Comparison of ENCODE assay signal across 8 mouse cellular contexts in the genomic region with DNA sequence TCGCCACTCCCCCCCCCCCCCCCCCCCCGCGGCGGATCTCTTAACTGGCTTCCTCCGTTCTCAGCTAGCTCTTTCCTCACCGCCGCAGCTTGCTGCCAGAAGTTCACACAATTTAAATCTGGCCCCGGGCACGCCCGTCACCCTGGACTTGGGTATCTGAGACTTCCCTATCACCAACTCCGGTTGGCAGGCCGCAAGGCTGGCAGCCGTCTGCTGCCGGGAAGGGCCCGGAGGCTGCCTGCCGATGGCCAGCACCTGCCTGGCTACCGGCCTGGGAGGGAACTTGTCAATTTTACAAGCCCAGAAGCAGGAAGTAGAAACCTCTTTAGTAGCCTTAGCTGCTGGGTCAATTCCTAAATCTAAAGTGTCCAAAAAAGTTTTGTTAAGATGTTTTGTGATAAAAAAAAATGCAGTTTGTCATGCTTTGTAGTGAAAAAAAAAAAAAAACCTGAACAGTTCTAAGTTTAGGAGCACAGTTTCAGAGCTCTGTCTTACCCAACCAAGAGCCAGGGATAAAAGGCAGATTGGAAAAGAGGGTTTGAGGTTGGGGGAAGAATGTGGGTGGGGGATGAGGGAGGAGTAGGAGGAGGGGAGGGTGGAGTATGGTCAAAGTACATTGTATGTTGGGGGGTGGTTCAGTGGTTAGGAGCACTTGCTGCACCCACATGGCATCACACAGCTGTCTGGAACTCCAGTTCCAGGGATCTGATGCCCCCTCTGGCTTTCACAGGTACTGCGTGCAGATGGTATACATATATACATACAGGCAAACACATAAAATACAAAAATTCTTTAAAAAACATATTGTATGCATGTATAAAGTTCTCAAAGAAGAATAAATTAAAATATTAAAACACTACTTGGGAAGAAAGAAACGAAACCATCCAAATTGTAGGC.
DNase-seq lines count a peak whose midpoint lies in the region; ATAC-seq and TF ChIP-seq lines count a peak whose summit lies in the region.

No protein-coding gene starts in this region.

- 10% methylated on average over 17 of the region's 19 CpGs for WGBS in heart, embryonic 10.5 days
- 12% methylated on average over 18 of the region's 19 CpGs for WGBS in spleen, adult 2 months

- ATAC-seq in megakaryocyte progenitor cell, adult 5-6 weeks (replicated peaks; ENCODE audit: poor library complexity), result peak; percentile 80

- intact Hi-C loops in left cerebral cortex, postnatal 25 days (cut with DNase I), result loop anchor here (1.0 to 10.0 kb wide), 4 partner anchors 67 to 176 kb away; a partner anchor contains a TSS

- DNase-seq in B cell, adult 2 months, result peak; percentile 78 to 85
- DNase-seq in MEL-GATA-1-ER (ENCODE audit: extremely low read depth, low read depth), result peak; percentile 77
- DNase-seq in embryo, embryonic 10 days (ENCODE audit: low spot score), result peak; percentile 75
- DNase-seq in heart, embryonic 10.5 days (ENCODE audit: low spot score), result no peak
- peak; percentile 30 for DNase-seq in kidney, postnatal 14 days
- DNase-seq in spleen, adult 2 months (ENCODE audit: low read depth in 1 of 2, low spot score in 2 of 2), result peak; percentile 54 to 64
- DNase-seq in left cerebral cortex, postnatal 25 days (ENCODE audit: low spot score in 2 of 2), result no peak

- peak; percentile 18; the same call in 1 of the 2 replicates for TF ChIP-seq POLR2A in spleen, adult 2 months (IDR thresholded peaks at IDR 0.05; ENCODE audit: low read depth, low read length)

- H3K9me3 ChIP-seq in heart, embryonic 10.5 days, result no peaks in the 10 kb centered on the region

- TF ChIP-seq CTCF in spleen, adult 2 months (IDR thresholded peaks at IDR 0.05; ENCODE audit: extremely low read depth, insufficient read depth, insufficient read length, insufficient replicate concordance), result no peak

- peak overlapping the region; percentile 84 for H3K4me3 ChIP-seq in heart, embryonic 10.5 days
- H3K4me3 ChIP-seq in spleen, adult 2 months (ENCODE audit: extremely low read depth, insufficient read depth, insufficient read length), result peak overlapping the region; percentile 92

- H3K27me3 ChIP-seq in heart, embryonic 10.5 days (ENCODE audit: insufficient read depth, poor library complexity, severe bottlenecking), result no peaks in the 10 kb centered on the region
- no peaks in the 10 kb centered on the region for H3K27me3 ChIP-seq in spleen, adult 2 months (ENCODE audit: control insufficient read depth, insufficient read depth, low read length)

- H3K4me1 ChIP-seq in heart, embryonic 10.5 days, result peaks cover 19% of the 10 kb centered on the region
- H3K4me1 ChIP-seq in spleen, adult 2 months (ENCODE audit: control insufficient read depth, insufficient read depth, insufficient read length), result no peaks in the 10 kb centered on the region; the same call in 1 of the 2 replicates

- peaks cover 10% of the 10 kb centered on the region for H3K36me3 ChIP-seq in heart, embryonic 10.5 days
- no peaks in the 10 kb centered on the region for H3K36me3 ChIP-seq in spleen, adult 2 months (ENCODE audit: control insufficient read depth, insufficient read depth, low read length)

- peak overlapping the region; percentile 99 for H3K27ac ChIP-seq in heart, embryonic 10.5 days
- H3K27ac ChIP-seq in spleen, adult 2 months (ENCODE audit: insufficient read depth, low read length), result peak overlapping the region; percentile 98

Comparison
In these comparisons a context has a peak if more than half of its experiments do, and no peak if none do; other contexts are left out.
1. DNase-seq: peak in B cell, adult 2 months (2 of 2), MEL-GATA-1-ER (single experiment), embryo, embryonic 10 days (single experiment), kidney, postnatal 14 days (single experiment) and spleen, adult 2 months (2 of 2); none in heart, embryonic 10.5 days (single experiment) and left cerebral cortex, postnatal 25 days (0 of 2).